Mouse (Mus musculus) kidney, postnatal 0 days (tissue): ENCODE data around the gene Ppil3. TPM values are rescaled to one million over a fixed set of nuclear protein-coding genes. Genes with fewer than 3 reads are reported as not detected.

Source experiments
- ATAC-seq: fragments of 200-750 bp; cut with Nextera tagmentation; replicated peaks from 2 replicates; pipeline ENCODE4 v1.8.0; 2017; ENCODE audit warnings: low read depth, moderate number of reproducible peaks, moderate TSS enrichment, moderate library complexity; ENCODE audit not compliant: low FRiP score
- DNase-seq: peaks from one replicate; pipeline ENCODE4 v3.0.0-alpha.2; 2016; ENCODE audit warnings: low spot score
- H3K27ac ChIP-seq: fragments of 300-500 bp; sonication (generic); 2 replicates; pipeline ENCODE4 v1.5.1; 2014; ENCODE audit warnings: mild to moderate bottlenecking
- H3K27me3 ChIP-seq: fragments of 300-500 bp; sonication (generic); 2 replicates; pipeline ENCODE4 v1.6.1; 2014; ENCODE audit warnings: low read length, mixed read lengths; ENCODE audit not compliant: insufficient read depth
- H3K36me3 ChIP-seq: fragments of 300-500 bp; sonication (generic); 2 replicates; pipeline ENCODE4 v1.6.1; 2014; ENCODE audit warnings: low read length, mixed read lengths; ENCODE audit not compliant: insufficient read depth
- H3K4me1 ChIP-seq: fragments of 300-500 bp; sonication (generic); replicated peaks from 2 replicates; pipeline ENCODE4 v1.6.1; 2014; ENCODE audit warnings: antibody characterized with exemption, low read length, mixed read lengths; ENCODE audit not compliant: insufficient read depth
- H3K4me2 ChIP-seq: fragments of 300-500 bp; sonication (generic); 2 replicates; pipeline ENCODE4 v1.6.1; 2014; ENCODE audit warnings: mild to moderate bottlenecking, low read length, moderate library complexity, mixed read lengths
- H3K4me3 ChIP-seq: fragments of 300-500 bp; sonication (generic); replicated peaks from 2 replicates; pipeline ENCODE4 v1.5.1; 2014; ENCODE audit warnings: low read depth, low read length
- H3K9ac ChIP-seq: fragments of 300-500 bp; sonication (generic); 2 replicates; pipeline ENCODE4 v1.6.1; 2014; ENCODE audit warnings: low read depth, low read length
- H3K9me3 ChIP-seq: fragments of 300-500 bp; sonication (generic); replicated peaks from 2 replicates; pipeline ENCODE4 v1.6.1; 2016; ENCODE audit warnings: low read length, inconsistent platforms, mixed read lengths
- CTCF ChIP-seq: IDR thresholded peaks from 2 replicates; pipeline ENCODE4 v1.5.1; 2016; ENCODE audit warnings: antibody characterized with exemption, low read depth, mild to moderate bottlenecking, moderate library complexity
- WGBS: fragments of 180-500 bp; shearing (Covaris S2); extraction: QIAGEN DNeasy Blood & Tissue Kit; methylation state at CpG from one replicate; pipeline ENCODE4 v1.1.7; 2014; 5-methylcytosine and 5-hydroxymethylcytosine counted together
- polyA plus RNA-seq: library from polyadenylated mRNA; unstranded; fragments of >200 nt; fragmentation: Nextera tagmentation; extraction: Ambion mirVana; gene quantifications from 2 replicates; pipeline ENCODE4 v1.2.1, GENCODE M21; 2015

Gene Ppil3
- polyA plus RNA-seq, 1 experiment from 2014 or later, result 53.3 TPM

DNA sequence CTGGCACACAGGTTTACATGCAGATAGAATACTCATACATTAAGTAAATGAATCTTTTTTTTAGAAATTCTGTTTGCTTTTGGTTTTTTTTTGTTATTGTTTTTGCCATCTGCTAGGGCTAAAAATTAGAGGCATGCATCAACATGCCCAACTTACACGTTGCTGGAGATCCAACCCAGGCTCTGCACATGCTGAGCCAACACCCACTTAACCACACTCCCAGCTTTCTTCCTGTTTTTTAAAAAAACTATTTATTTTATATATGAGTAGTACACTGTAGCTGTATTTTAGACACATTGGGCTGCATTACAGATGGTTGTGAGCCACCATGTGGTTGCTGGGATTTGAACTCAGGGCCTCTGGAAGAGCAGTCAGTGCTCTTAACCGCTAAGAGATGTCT lies 29.2 kb downstream of the Ppil3 start:
- Histone ChIP-seq H3K36me3 (peaks cover 62% of the 10 kb centered on the region), H3K4me2 (no peak overlapping the region), H3K4me3 (no peak overlapping the region), H3K27ac (no peak overlapping the region), H3K9ac (no peak overlapping the region), H3K27me3 (no peaks in the 10 kb centered on the region), H3K9me3 (no peaks in the 10 kb centered on the region), H3K4me1 (0 out of 2 replicates have a peak, but pooled peaks cover 3% of the 10 kb centered on the region)
- DNase-seq (no peak), ATAC-seq (no peak)
- TF ChIP-seq CTCF, result no peak
- 81% methylated on average over 2 of the region's 2 CpGs for whole genome bisulfite sequencing

DNA sequence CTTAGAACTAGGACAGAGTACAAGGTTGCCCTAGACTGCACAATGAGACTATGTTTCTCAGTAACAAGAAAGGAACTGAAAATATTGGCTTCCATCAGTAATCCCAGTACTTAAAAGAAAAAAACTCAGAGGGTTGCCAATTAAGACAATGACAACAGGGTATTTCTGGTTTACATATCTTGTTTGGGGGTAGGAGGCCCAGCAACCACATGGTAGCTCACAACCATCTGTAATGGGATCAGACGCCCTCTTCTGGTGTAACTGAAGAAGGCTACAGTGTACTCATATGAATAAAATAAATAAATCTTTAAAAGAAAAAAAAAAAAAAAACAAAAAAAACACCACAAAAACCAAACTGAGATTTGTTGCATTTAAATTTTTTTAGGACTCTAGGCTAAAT lies 29.8 kb downstream of the Ppil3 start:
- 17% methylated on average over 1 of the region's 1 CpGs for WGBS
- DNase-seq (peak; percentile 33), ATAC-seq (no peak)
- no peaks in the 10 kb centered on the region for H3K27me3 ChIP-seq
- no peak overlapping the region for H3K4me2 ChIP-seq
- no peak overlapping the region for H3K9ac ChIP-seq
- H3K4me3 ChIP-seq, result no peak overlapping the region
- H3K27ac ChIP-seq, result no peak overlapping the region
- TF ChIP-seq CTCF, result peak; percentile 46
- H3K4me1 ChIP-seq, result no peaks in the 10 kb centered on the region
- H3K36me3 ChIP-seq, result peaks cover 66% of the 10 kb centered on the region
- no peaks in the 10 kb centered on the region for H3K9me3 ChIP-seq

DNA sequence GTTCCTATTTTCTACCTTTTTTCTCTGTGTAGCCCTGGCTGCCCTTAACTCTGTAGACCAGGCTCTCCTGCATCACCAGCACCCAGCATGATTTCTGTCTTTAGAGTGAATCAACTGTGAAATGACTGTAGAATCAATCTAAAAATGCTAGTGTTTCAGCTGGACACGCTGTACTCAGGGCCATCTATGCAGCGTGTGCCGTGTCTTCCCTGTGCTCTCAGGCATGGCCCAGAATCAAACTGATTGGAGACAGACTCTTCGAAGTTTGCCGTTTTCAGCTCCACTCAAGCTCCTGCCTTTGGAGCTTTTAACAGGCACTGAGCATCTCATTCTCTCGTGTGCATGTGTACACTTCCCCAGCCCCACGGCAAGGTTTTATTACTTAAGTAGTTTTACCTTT lies 34.5 kb downstream of the Ppil3 start:
- H3K36me3 ChIP-seq, result peaks cover 46% of the 10 kb centered on the region
- WGBS, result 87% methylated on average over 7 of the region's 7 CpGs
- H3K4me1 ChIP-seq, result no peaks in the 10 kb centered on the region
- no peak for TF ChIP-seq CTCF
- H3K9ac ChIP-seq, result no peak overlapping the region
- no peak overlapping the region for H3K4me3 ChIP-seq
- no peaks in the 10 kb centered on the region for H3K9me3 ChIP-seq
- DNase-seq (no peak), ATAC-seq (no peak)
- H3K4me2 ChIP-seq, result no peak overlapping the region
- no peak overlapping the region for H3K27ac ChIP-seq
- H3K27me3 ChIP-seq, result no peaks in the 10 kb centered on the region

DNA sequence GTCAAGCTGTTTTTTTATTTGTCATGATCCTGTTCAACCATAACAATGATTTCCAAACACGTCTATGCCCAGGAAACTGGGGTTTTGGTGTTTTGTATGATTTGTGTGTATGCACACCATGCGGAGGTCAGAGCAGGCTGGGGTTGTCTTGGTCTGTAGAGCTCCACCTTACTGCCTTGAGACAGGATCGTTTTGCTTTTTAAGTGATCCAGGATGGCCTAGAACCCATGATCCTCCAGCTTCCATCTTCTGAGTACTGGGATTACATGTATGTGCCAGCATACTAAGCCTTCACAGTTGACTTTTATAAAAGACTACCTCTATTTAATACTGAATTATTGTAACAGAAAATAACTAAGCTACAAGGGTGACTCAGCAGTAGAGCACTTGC lies 35.1 kb downstream of the Ppil3 start:
- H3K9ac ChIP-seq, result no peak overlapping the region
- H3K4me3 ChIP-seq, result no peak overlapping the region
- TF ChIP-seq CTCF, result no peak
- no peaks in the 10 kb centered on the region for H3K9me3 ChIP-seq
- peaks cover 47% of the 10 kb centered on the region for H3K36me3 ChIP-seq
- 78% methylated on average over 3 of the region's 3 CpGs for WGBS
- no peak overlapping the region for H3K4me2 ChIP-seq
- H3K4me1 ChIP-seq, result no peaks in the 10 kb centered on the region
- H3K27ac ChIP-seq, result no peak overlapping the region
- no peaks in the 10 kb centered on the region for H3K27me3 ChIP-seq
- no peak for DNase-seq
- no peak for ATAC-seq

- H3K4me2 ChIP-seq, result no peak overlapping the region
- no peak for TF ChIP-seq CTCF
- no peak overlapping the region for H3K4me3 ChIP-seq
- DNase-seq (no peak), ATAC-seq (no peak; the same call in 1 of the 2 replicates)
- peaks cover 46% of the 10 kb centered on the region for H3K36me3 ChIP-seq
- no peaks in the 10 kb centered on the region for H3K4me1 ChIP-seq
- H3K27me3 ChIP-seq, result no peaks in the 10 kb centered on the region
- H3K27ac ChIP-seq, result no peak overlapping the region
- 76% methylated on average over 5 of the region's 5 CpGs for WGBS
- no peaks in the 10 kb centered on the region for H3K9me3 ChIP-seq
- no peak overlapping the region for H3K9ac ChIP-seq
Observed at GRCm38 (mm10) chr1:58409553-58410197, 35.6 kb downstream of the Ppil3 start.

- peaks cover 47% of the 10 kb centered on the region for H3K36me3 ChIP-seq
Observed at GRCm38 (mm10) chr1:58408141-58408540, 37.1 kb downstream of the Ppil3 start.

GRCm38 (mm10) chr1:58407321-58407720 lies 38.0 kb downstream of the Ppil3 start:
- no peak for DNase-seq
- H3K4me3 ChIP-seq, result no peak overlapping the region

More at GRCm38 (mm10) chr1:58408141-58408540, 37.1 kb downstream of the Ppil3 start:
- 83% methylated on average over 6 of the region's 6 CpGs for WGBS
- no peak overlapping the region for H3K4me3 ChIP-seq
- TF ChIP-seq CTCF, result no peak
- H3K27me3 ChIP-seq, result no peaks in the 10 kb centered on the region
- H3K9ac ChIP-seq, result no peak overlapping the region
- no peak for ATAC-seq
- H3K27ac ChIP-seq, result no peak overlapping the region
- no peak overlapping the region for H3K4me2 ChIP-seq
- no peaks in the 10 kb centered on the region for H3K4me1 ChIP-seq
- DNase-seq, result no peak
- H3K9me3 ChIP-seq, result no peaks in the 10 kb centered on the region

More at GRCm38 (mm10) chr1:58407321-58407720, 38.0 kb downstream of the Ppil3 start:
- Histone ChIP-seq H3K27me3 (no peaks in the 10 kb centered on the region), H3K4me2 (no peak overlapping the region), H3K36me3 (peaks cover 48% of the 10 kb centered on the region), H3K9me3 (no peaks in the 10 kb centered on the region), H3K9ac (no peak overlapping the region), H3K27ac (no peak overlapping the region), H3K4me1 (no peaks in the 10 kb centered on the region)
- no peak for TF ChIP-seq CTCF
- 93% methylated on average over 7 of the region's 7 CpGs for WGBS
- no peak for ATAC-seq
